Mouse (Mus musculus): Measurements from ENCODE around the gene Poln.

GRCm38 (mm10) chr5:34188856-34189255 is 19.6 kb upstream of the Poln start:
- TF ChIP-seq POLR2AphosphoS2 (IDR thresholded peaks at IDR 0.05; ENCODE audit: insufficient read length, low read depth) (no peak), POLR2A (IDR thresholded peaks at IDR 0.05; ENCODE audit: insufficient read length, low read depth) (no peak), MAX (IDR thresholded peaks at IDR 0.05; ENCODE audit: low read depth) (no peak), E2F4 (IDR thresholded peaks at IDR 0.05; ENCODE audit: insufficient read depth) (no peak), SRF (IDR thresholded peaks at IDR 0.05; ENCODE audit: control insufficient read depth, insufficient read length, low read depth) (no peak), MYOD1 (IDR thresholded peaks at IDR 0.05; ENCODE audit: control insufficient read depth in 1 of 3, insufficient read length in 2 of 3, low read depth in 2 of 3) (peak; percentile 25 to 73 (median 41)), MYOG (IDR thresholded peaks at IDR 0.05; ENCODE audit: control insufficient read depth in 1 of 3, insufficient read depth in 1 of 3, insufficient read length in 2 of 3, low read depth in 2 of 3) (peak in 2 of 3 experiments; percentile 49 to 70)

Data from myocyte (in vitro differentiated cells).